Mouse (Mus musculus) limb, embryonic 12.5 days (tissue): Measurements from ENCODE around the gene Tmem121. TPM values are rescaled to one million over a fixed set of nuclear protein-coding genes. Genes with fewer than 3 reads are reported as not detected.

Experiments
- ATAC-seq: fragments of 200-750 bp; cut with Nextera tagmentation; 2 replicates; pipeline ENCODE4 v1.8.0; 2017; ENCODE audit warnings: low read depth, moderate TSS enrichment; ENCODE audit not compliant: insufficient number of reproducible peaks, insufficient read depth, low FRiP score, low TSS enrichment
- H3K27ac ChIP-seq: fragments of 300-500 bp; sonication (generic); 2 replicates; pipeline ENCODE4 v1.5.1; 2016; ENCODE audit warnings: mild to moderate bottlenecking, moderate library complexity
- H3K27me3 ChIP-seq: fragments of 300-500 bp; sonication (generic); 2 replicates; pipeline ENCODE4 v1.6.1; 2016; ENCODE audit warnings: mild to moderate bottlenecking, moderate library complexity
- H3K36me3 ChIP-seq: fragments of 300-500 bp; sonication (generic); 2 replicates; pipeline ENCODE4 v1.6.1; 2016; ENCODE audit warnings: mild to moderate bottlenecking, moderate library complexity
- H3K4me1 ChIP-seq: fragments of 300-500 bp; sonication (generic); replicated peaks from 2 replicates; pipeline ENCODE4 v1.6.1; 2016
- H3K4me2 ChIP-seq: fragments of 300-500 bp; sonication (generic); 2 replicates; pipeline ENCODE4 v1.6.1; 2016; ENCODE audit warnings: mild to moderate bottlenecking, moderate library complexity
- H3K4me3 ChIP-seq: fragments of 300-500 bp; sonication (generic); replicated peaks from 2 replicates; pipeline ENCODE4 v1.5.1; 2016; ENCODE audit warnings: mild to moderate bottlenecking
- H3K9ac ChIP-seq: fragments of 300-500 bp; sonication (generic); replicated peaks from 2 replicates; pipeline ENCODE4 v1.6.1; 2016; ENCODE audit warnings: mild to moderate bottlenecking, moderate library complexity
- H3K9me3 ChIP-seq: fragments of 300-500 bp; sonication (generic); 2 replicates; pipeline ENCODE4 v1.6.1; 2016; ENCODE audit warnings: mild to moderate bottlenecking, moderate library complexity
- WGBS: fragments of 180-500 bp; shearing (Covaris S2); methylation state at CpG from one replicate; pipeline ENCODE4 v1.1.7; 2016; 5-methylcytosine and 5-hydroxymethylcytosine counted together
- polyA plus RNA-seq: library from polyadenylated mRNA; unstranded; fragments of >200 nt; fragmentation: Nextera tagmentation; extraction: Ambion mirVana; gene quantifications from 2 replicates; pipeline ENCODE4 v1.2.1, GENCODE M21; 2016

The Tmem121 gene
- polyA plus RNA-seq, 1 experiment from 2014 or later, result 18.7 TPM

DNA sequence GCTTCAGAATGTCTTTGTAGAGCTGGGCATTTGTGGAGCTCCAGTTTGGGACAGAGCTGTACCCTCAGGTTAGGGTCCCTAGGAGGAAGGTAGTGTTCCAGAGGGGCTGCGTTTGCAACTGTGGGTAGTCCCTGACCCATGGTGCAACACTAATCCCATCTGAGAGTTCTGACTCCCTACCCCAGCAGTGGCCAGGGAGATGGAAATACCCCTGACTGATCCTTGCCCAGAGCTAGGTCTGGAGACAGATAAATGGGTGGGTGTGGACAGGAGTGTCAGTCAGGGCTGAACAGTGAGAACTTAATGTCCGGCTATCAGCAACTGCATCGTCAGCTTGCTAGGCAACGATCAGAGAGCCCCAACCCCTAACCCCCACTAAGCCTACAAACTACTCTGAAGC is 35.1 kb upstream of the Tmem121 start:
- 90% methylated on average over 4 of the region's 4 CpGs for WGBS
- no peak for ATAC-seq
- Histone ChIP-seq H3K27ac (no peak overlapping the region), H3K4me2 (no peak overlapping the region), H3K4me1 (peaks cover 25% of the 10 kb centered on the region), H3K27me3 (peaks cover 84% of the 10 kb centered on the region), H3K4me3 (no peak overlapping the region), H3K9me3 (no peaks in the 10 kb centered on the region), H3K9ac (no peak overlapping the region), H3K36me3 (no peaks in the 10 kb centered on the region)

DNA sequence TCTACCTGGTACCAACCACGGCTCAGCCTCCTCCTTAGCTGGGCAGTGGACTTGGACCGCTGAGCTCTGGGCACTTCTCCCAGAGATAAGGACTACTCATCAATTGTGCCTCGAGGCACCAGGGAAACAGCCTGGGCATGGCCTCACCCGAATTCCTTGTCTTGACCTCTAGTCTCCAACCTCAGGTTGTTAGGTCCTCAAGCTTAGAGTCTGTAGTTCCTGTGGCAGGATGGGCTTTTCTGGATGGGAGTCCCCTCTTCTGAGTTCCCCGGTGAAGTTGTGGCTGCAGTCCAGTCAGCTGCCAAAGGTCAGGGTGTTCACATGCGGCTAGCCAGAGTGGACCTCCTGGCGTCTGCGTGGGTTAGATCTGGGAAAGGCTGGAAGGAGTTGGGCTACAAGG is 34.7 kb upstream of the Tmem121 start:
- H3K9ac ChIP-seq, result no peak overlapping the region
- peak overlapping the region; percentile 84; the same call in 1 of the 2 replicates for H3K4me2 ChIP-seq
- ATAC-seq, result no peak
- peak overlapping the region; percentile 50; the same call in 1 of the 2 replicates for H3K4me3 ChIP-seq
- H3K4me1 ChIP-seq, result peaks cover 25% of the 10 kb centered on the region
- 75% methylated on average over 8 of the region's 8 CpGs for WGBS
- no peaks in the 10 kb centered on the region for H3K36me3 ChIP-seq
- H3K9me3 ChIP-seq, result no peaks in the 10 kb centered on the region
- peaks cover 80% of the 10 kb centered on the region for H3K27me3 ChIP-seq
- H3K27ac ChIP-seq, result no peak overlapping the region

DNA sequence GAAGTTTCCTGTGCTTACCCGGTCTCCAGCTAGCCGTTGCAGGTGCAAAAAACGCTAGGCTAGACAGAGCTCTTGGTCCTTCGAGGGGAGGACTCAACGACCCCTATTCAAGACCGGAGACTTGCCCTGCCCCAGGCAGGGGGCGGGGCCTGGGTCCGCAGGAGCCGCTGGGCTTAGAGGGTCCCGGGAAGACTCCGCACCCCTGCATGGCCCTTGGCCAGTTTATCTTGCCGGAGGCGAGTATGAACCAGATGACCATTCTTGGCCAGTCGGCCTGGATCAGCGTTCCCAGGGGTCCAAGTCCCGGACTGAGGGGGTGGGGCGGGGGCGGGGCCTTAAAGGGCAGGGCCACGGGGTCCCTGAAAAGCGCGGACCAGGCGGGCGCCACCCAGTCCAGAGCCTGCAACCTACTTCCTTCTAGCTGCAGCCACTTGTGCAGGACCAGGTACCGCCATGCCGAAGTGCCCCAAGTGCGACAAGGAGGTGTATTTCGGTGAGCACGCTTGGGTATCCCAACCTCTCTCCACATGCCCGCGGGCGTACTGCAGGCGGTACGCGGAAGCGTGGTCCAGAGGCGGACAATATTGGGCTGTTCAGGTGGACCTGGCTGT is 34.0 kb upstream of the Tmem121 start:
- peak overlapping the region; percentile 49 for H3K9ac ChIP-seq
- H3K4me2 ChIP-seq, result peak overlapping the region; percentile 84
- peaks cover 21% of the 10 kb centered on the region for H3K4me1 ChIP-seq
- peak overlapping the region; percentile 50 for H3K4me3 ChIP-seq
- H3K36me3 ChIP-seq, result no peaks in the 10 kb centered on the region
- WGBS, result 1% methylated on average over 36 of the region's 36 CpGs
- H3K9me3 ChIP-seq, result no peaks in the 10 kb centered on the region
- no peak for ATAC-seq
- H3K27me3 ChIP-seq, result peaks cover 72% of the 10 kb centered on the region
- no peak overlapping the region for H3K27ac ChIP-seq

DNA sequence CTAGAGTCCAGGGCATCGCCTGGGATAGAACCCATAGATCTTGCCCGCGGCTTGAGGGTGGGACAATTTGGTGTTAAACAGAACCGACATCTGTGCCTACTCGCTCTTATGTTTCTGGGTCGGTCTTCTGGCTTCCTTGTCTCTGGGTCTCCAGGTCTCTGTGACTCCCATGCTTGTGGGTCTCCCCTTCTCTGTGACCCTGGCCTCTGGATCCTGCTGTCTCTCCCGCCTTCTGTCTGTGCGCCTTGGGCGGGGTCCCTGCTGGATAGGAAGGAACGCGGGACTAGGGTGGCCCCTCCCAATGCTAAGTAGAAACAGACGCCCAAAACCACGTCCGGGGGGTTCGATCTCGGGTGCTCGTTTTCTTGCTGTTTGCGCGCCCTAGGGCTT is 33.5 kb upstream of the Tmem121 start:
- H3K4me1 ChIP-seq, result peaks cover 26% of the 10 kb centered on the region
- no peak overlapping the region for H3K27ac ChIP-seq
- peak overlapping the region; percentile 49 for H3K9ac ChIP-seq
- H3K36me3 ChIP-seq, result no peaks in the 10 kb centered on the region
- H3K9me3 ChIP-seq, result no peaks in the 10 kb centered on the region
- 17% methylated on average over 19 of the region's 19 CpGs for WGBS
- peak overlapping the region; percentile 84 for H3K4me2 ChIP-seq
- peaks cover 67% of the 10 kb centered on the region for H3K27me3 ChIP-seq
- peak overlapping the region; percentile 50 for H3K4me3 ChIP-seq
- ATAC-seq, result no peak

DNA sequence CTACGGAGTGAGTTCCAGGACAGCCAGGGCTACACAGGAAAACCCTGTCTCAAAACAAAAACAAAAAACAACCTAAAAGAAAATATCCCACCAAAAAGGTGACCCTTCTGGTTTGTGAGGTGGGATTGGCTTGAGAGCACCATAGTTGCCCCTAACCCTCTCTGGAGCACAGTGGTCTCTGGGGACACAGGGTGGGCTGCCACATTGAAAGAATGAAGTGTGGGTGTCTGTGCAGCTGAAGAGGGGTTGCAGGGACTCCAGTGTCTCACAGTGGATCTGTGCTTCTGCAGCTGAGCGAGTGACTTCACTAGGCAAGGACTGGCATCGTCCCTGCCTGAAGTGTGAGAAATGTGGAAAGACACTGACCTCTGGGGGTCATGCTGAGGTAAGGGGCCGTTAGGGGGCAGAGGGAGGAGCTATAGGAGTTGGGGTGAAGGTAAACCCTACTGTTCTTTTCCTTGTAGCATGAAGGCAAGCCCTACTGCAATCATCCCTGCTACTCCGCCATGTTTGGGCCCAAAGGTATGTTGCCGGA is 32.7 kb upstream of the Tmem121 start:
- H3K27me3 ChIP-seq, result peaks cover 60% of the 10 kb centered on the region
- peaks cover 6% of the 10 kb centered on the region for H3K36me3 ChIP-seq
- H3K27ac ChIP-seq, result no peak overlapping the region
- WGBS, result 73% methylated on average over 6 of the region's 6 CpGs
- H3K4me3 ChIP-seq, result 0 out of 2 replicates have a peak overlapping the region, but pooled peaks have one; percentile 50
- H3K4me1 ChIP-seq, result peaks cover 29% of the 10 kb centered on the region
- H3K4me2 ChIP-seq, result 0 out of 2 replicates have a peak overlapping the region, but pooled peaks have one; percentile 84
- no peak for ATAC-seq
- H3K9me3 ChIP-seq, result no peaks in the 10 kb centered on the region
- H3K9ac ChIP-seq, result no peak overlapping the region

DNA sequence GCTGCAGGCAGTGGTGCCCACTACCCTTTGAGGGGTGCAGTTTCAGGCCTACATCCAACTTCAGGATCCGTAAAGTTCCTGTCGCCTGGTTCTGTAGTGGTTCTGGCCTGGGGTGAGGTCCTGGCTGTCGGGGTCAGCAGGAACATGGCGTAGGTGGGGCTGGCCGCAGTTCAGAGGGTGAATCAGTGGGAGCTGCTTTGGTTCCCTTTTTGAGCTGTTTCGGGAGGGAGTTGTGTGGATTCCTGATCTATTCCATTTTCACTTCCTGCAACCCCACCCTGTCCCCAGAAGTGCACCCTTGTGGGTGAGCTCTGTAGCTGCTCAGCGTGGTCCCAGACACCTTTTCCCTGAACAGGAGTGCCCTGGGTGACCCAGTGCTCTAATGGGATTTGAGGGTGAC is 31.8 kb upstream of the Tmem121 start:
- 87% methylated on average over 7 of the region's 7 CpGs for WGBS
- H3K27ac ChIP-seq, result no peak overlapping the region
- H3K27me3 ChIP-seq, result peaks cover 50% of the 10 kb centered on the region
- no peak overlapping the region for H3K4me3 ChIP-seq
- H3K36me3 ChIP-seq, result peaks cover 11% of the 10 kb centered on the region
- H3K9ac ChIP-seq, result no peak overlapping the region
- H3K9me3 ChIP-seq, result no peaks in the 10 kb centered on the region
- peaks cover 29% of the 10 kb centered on the region for H3K4me1 ChIP-seq
- H3K4me2 ChIP-seq, result no peak overlapping the region
- no peak for ATAC-seq

DNA sequence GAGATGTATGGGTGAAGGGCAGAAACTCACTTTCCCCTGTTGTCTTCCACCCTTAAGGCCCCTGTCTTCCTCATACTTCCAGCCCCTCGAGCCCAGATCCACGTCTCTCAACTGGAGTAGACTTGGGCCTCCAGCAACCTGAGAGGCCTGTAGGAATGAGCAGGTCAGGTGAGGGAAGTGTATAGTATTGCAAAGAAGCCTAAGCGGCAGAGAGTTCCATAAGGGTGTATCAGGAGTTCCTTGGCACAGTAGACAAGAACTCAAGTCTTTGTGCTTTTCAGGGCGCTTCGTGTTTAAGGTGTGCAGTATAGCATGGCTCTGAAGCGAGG is 31.0 kb upstream of the Tmem121 start:
- no peak overlapping the region; the same call in 1 of the 2 replicates for H3K9ac ChIP-seq
- H3K4me3 ChIP-seq, result peak overlapping the region; percentile 63; the same call in 1 of the 2 replicates

DNA sequence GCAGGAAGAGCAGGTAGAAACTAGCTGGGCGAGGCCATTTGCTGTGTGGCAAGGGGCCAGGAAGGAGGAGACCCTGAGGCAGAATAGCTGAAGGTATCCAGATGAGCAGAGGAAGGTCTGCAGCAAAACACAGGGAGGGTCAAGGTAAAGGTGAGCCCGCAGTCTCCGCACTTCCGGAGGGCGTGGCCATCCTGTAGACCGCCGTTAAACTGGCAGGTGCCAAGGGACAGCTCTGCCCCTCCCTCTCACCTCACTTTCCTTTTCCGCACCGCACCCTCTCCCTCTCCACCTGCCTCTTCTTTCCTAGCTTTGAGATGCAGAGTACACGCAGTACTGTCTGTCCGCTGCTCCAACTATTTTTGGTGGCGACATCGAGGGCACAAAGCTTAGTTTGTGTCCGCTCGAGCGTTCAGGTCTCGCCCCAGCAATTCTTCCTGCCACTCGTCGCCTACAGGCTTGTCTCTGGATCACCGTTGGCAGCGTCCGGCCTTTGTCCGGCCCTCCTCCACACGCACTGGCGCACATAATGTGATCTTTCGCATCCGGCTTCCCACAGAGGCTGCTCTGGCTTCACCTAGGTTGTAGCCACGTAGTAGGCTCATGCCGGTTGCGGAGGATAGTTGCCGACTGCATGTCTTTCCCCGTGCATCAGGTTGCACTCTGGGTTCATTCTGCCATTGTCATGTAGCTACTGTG is 30.5 kb upstream of the Tmem121 start:
- Histone ChIP-seq H3K27me3 (peaks cover 38% of the 10 kb centered on the region), H3K9ac (peak overlapping the region; percentile 54), H3K36me3 (peaks cover 14% of the 10 kb centered on the region), H3K4me2 (peak overlapping the region; percentile 80), H3K9me3 (no peaks in the 10 kb centered on the region), H3K27ac (peak overlapping the region; percentile 70; the same call in 1 of the 2 replicates), H3K4me1 (peaks cover 29% of the 10 kb centered on the region), H3K4me3 (peak overlapping the region; percentile 63)
- peak; percentile 0; the same call in 1 of the 2 replicates for ATAC-seq
- WGBS, result 6% methylated on average over 32 of the region's 32 CpGs

More for the DNA sequence above, 31.0 kb upstream of the Tmem121 start:
- peaks cover 43% of the 10 kb centered on the region for H3K27me3 ChIP-seq
- no peak overlapping the region for H3K27ac ChIP-seq
- 76% methylated on average over 6 of the region's 6 CpGs for WGBS
- H3K4me1 ChIP-seq, result peaks cover 29% of the 10 kb centered on the region
- ATAC-seq, result no peak
- peak overlapping the region; percentile 80 for H3K4me2 ChIP-seq
- H3K36me3 ChIP-seq, result peaks cover 14% of the 10 kb centered on the region
- no peaks in the 10 kb centered on the region for H3K9me3 ChIP-seq

DNA sequence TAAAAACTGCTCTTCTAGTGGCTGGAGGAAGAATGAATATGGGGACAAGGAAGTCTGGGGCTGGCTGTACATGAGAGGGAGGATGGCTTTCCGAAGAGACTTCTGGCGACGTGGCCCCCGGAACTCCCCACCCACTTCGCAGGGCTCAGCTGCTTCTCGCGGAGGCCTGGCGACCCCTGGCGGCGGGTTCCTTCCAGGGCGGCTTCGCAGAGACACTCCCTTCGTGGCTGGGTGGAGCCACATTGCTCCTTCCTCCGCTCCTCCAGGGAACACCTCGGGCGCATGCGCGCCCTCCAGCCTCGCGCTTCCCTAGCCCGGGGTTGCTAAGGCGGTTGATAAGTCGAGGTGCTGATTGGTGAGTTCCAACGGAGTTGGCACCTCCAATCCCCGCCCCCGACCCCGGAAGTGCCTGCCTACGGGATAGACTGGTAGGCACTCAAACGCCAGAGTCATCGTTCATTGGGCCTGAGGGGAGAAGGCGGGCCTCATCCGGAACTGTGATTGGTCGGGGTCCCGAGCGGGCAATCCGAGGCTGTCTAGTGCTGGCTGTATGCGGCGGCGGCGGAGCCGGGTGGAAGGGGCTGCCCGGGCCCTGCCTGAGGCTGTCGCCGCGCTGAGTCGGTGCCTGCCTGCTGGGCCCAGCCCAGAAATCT is 29.7 kb upstream of the Tmem121 start, which contains the start of gene Tedc1:
TSS of gene Tedc1 (plus strand) at position 535 of the 653 bp plus-strand sequence.
- H3K4me1 ChIP-seq, result peaks cover 29% of the 10 kb centered on the region
- ATAC-seq, result peak; percentile 97
- peak within 1 kb of the TSS; percentile 70; the same call in 1 of the 2 replicates for H3K27ac ChIP-seq

DNA sequence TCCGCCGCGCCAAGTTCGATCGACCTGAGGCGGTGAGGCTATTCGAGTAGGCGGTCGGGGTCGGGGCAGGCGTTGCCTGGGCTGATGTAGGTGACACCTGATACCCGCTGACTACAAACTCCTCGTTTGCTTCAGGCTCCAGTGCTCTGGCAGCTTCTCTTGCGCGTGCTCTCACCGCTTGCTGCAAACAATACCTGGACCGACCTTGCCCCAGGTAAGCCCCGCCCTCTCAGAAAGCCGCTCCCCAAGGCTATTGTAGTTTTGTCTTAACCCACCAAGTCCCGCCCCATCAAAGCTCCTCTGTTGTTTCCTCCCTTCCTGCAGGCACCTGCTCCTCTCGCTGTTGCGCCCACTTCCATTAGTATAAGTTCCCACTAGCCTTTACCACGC is 29.2 kb upstream of the Tmem121 start:
- Histone ChIP-seq H3K27ac (peak overlapping the region; percentile 56; the same call in 1 of the 2 replicates), H3K9me3 (no peaks in the 10 kb centered on the region), H3K4me3 (peak overlapping the region; percentile 63), H3K27me3 (peaks cover 25% of the 10 kb centered on the region), H3K4me1 (peaks cover 26% of the 10 kb centered on the region), H3K9ac (peak overlapping the region; percentile 60), H3K4me2 (peak overlapping the region; percentile 83), H3K36me3 (peaks cover 22% of the 10 kb centered on the region)
- WGBS, result 0% methylated on average over 23 of the region's 23 CpGs
- no peak; the same call in 1 of the 2 replicates for ATAC-seq

More for the DNA sequence above, 29.7 kb upstream of the Tmem121 start, which contains the start of gene Tedc1:
- Histone ChIP-seq H3K9ac (peak within 1 kb of the TSS; percentile 60), H3K4me2 (peak within 1 kb of the TSS; percentile 83), H3K27me3 (peaks cover 30% of the 10 kb centered on the region), H3K36me3 (peaks cover 17% of the 10 kb centered on the region), H3K9me3 (no peaks in the 10 kb centered on the region), H3K4me3 (peak within 1 kb of the TSS; percentile 63)
- 0% methylated on average over 46 of the region's 46 CpGs for WGBS

DNA sequence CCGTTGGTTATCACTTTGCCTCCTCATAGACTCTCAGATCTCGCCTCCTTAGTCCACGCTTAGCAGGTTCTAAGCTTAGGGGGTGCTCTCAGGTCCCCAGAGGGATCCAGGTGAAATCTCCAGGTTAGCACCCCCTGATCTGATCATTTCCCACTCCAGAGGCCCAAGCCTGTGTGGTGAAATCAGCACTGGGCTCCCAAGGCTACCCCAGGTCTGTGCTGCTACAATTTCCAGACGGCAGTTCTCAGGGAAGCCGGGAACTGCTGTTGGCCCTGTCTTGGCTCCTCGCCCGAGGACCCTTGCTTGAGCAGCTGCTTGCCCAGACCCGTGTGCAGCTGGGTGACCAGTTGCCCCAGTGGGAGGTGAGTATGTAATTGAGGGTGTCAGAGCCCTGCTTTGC is 28.7 kb upstream of the Tmem121 start:
- Histone ChIP-seq H3K27me3 (peaks cover 20% of the 10 kb centered on the region), H3K4me1 (peaks cover 23% of the 10 kb centered on the region), H3K4me3 (peak overlapping the region; percentile 63), H3K4me2 (peak overlapping the region; percentile 83), H3K36me3 (peaks cover 27% of the 10 kb centered on the region), H3K9me3 (no peaks in the 10 kb centered on the region), H3K27ac (no peak overlapping the region), H3K9ac (peak overlapping the region; percentile 60)
- 40% methylated on average over 8 of the region's 8 CpGs for WGBS
- ATAC-seq, result no peak
